Mouse (Mus musculus) bone marrow macrophage, adult 2 months (primary cell): ENCODE results near the gene Atp6v1g1.

ENCODE experiments used
- CTCF ChIP-seq: IDR thresholded peaks from 2 replicates; pipeline ENCODE4 v1.5.1; 2012; ENCODE audit warnings: low read depth, mild to moderate bottlenecking, low read length, moderate library complexity
- POLR2A ChIP-seq: IDR thresholded peaks from 2 replicates; pipeline ENCODE4 v1.6.1; 2012; ENCODE audit warnings: mild to moderate bottlenecking, low read depth, low read length, borderline replicate concordance

GRCm38 (mm10) chr4:63501050-63501449 is 43.5 kb upstream of the Atp6v1g1 start:
- TF ChIP-seq POLR2A (no peak), CTCF (no peak)
